Mouse (Mus musculus): ENCODE results near the gene Brk1.

DNA sequence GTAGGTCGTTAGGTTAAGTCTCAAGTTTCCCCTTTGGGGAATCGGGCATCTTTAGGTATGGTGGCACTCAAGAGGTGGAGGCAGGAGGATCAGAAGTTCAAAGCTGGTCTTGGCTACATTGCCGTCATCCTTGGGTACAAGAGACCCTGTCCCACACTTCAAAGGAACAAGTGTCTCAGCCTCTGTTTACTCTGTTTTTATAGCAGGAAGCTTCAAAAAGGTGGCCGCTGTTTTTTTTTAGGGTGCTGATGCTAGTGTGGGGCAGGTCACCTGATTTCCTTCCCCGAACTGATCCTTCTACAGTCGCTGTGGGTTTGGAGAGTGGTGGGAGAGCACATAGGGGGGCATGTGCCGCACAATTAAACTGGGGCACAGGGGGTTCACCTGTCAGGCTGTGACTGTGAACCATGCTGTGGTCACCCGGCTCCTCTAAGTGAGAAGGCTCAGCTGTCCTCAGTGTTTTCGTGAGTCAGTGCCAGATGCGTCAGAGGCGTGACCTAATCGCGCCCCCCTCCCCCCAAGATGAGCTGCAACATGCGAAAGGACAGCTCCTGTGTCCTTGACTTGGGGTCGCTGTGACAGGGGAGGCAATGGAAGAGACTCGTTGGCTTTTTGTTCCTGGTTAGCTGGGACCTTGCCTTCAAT is 50.3 kb downstream of the Brk1 start:
- TF ChIP-seq GATA1 (IDR thresholded peaks at IDR 0.05; ENCODE audit: borderline replicate concordance, low read length) (no peak), FLI1 (IDR thresholded peaks at IDR 0.05; ENCODE audit: low read length) (no peak)

All from megakaryocyte, embryonic 14.5 days (primary cell).